Mouse (Mus musculus) frontal cortex, postnatal 36 days (tissue): ENCODE measurements at regions not wholly inside any gene's neighbourhood (a gene's known extent, or its start where the extent isn't known, plus 50 kb on each side); places are given as distances from the start of the nearest gene placed in this dataset.
A peak's percentile ranks its signal among the peaks of the same experiment; 100 is the strongest.

Source experiments
- DNase-seq, 2 experiments: peaks; one replicate each; pipeline ENCODE4 v3.0.0; 2022; ENCODE audit warnings: low spot score in 2 of 2

- no peak for DNase-seq
These were observed 60.4 kb downstream of the Pou3f3 start for GRCm38 (mm10) chr1:42755958-42756357.

GRCm38 (mm10) chr1:42756497-42756896 is 60.9 kb downstream of the Pou3f3 start:
- no peak for DNase-seq

GRCm38 (mm10) chr1:42763447-42763846 is 67.9 kb downstream of the Pou3f3 start:
- no peak for DNase-seq

GRCm38 (mm10) chr1:42764048-42764447 is 68.5 kb downstream of the Pou3f3 start:
- no peak for DNase-seq

GRCm38 (mm10) chr1:42770085-42770484 is 74.5 kb downstream of the Pou3f3 start:
- DNase-seq: no peak

GRCm38 (mm10) chr1:42772000-42772399 is 76.4 kb downstream of the Pou3f3 start:
- DNase-seq: no peak

GRCm38 (mm10) chr1:42773851-42774464 is 77.1 kb upstream of the Mrps9 start:
- peak; percentile 44 to 60 for DNase-seq

GRCm38 (mm10) chr1:42774971-42775892 is 75.8 kb upstream of the Mrps9 start:
- DNase-seq: no peak

- DNase-seq: no peak
These were observed 75.1 kb upstream of the Mrps9 start for GRCm38 (mm10) chr1:42775893-42776287.

GRCm38 (mm10) chr1:42777416-42777815 is 73.6 kb upstream of the Mrps9 start:
- no peak for DNase-seq

GRCm38 (mm10) chr1:42779761-42780160 is 71.3 kb upstream of the Mrps9 start:
- DNase-seq: peak in 1 of 2 experiments; percentile 41

- no peak for DNase-seq
These were observed 70.8 kb upstream of the Mrps9 start for GRCm38 (mm10) chr1:42780266-42780665.

GRCm38 (mm10) chr1:42781533-42781932 is 69.5 kb upstream of the Mrps9 start:
- no peak for DNase-seq

GRCm38 (mm10) chr1:42783072-42783672 is 67.9 kb upstream of the Mrps9 start:
- DNase-seq: no peak

- DNase-seq: no peak
These were observed 63.8 kb upstream of the Mrps9 start for GRCm38 (mm10) chr1:42787240-42787639.

- no peak for DNase-seq
These were observed 62.6 kb upstream of the Mrps9 start for GRCm38 (mm10) chr1:42788413-42788812.
